Comparison of ENCODE assay signal across 8 mouse cellular contexts in the genomic region with DNA sequence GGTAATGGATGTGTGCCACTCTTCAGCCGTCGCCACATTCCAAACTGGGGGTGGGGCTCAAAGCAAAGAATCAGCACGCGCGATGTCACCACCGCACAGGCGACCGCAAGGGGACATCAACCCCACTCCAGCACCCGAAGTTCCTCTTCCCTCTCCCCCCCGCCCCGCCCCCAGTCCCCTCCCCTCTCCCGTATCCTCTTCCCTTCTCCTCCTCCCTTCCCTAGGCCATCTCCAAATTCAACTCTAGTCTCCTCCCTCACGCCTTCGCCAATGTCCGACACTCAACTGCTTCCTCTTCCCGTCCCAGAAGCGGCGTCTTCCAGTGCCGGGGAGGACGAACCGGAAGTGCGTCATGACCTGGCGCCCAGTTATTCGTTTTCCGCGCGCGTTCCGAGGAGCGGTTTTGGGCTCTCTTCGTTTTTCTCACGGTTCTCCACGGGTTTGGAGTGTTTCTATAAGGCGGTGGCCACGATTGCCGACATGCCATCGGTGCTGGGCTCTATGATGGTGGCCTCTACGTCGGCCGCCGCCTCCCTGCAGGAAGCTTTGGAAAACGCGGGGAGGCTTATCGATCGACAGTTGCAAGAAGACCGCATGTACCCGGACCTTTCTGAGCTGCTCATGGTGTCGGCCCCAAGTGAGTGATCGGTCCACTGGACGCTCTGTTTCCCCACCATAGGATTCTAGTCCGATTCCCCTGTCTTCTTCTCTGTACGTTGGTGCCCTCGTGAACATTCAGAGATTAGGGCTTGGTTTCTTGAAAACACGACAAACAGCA. TPM values are rescaled to one million over a fixed set of nuclear protein-coding genes. Genes with fewer than 3 reads are reported as not detected.
DNase-seq lines count a peak whose midpoint lies in the region; ATAC-seq and TF ChIP-seq lines count a peak whose summit lies in the region.

A gene (plus strand): TSS at position 308 of the 778 bp plus-strand sequence.

- no peak for TF ChIP-seq CTCF in lung, adult 2 months (IDR thresholded peaks at IDR 0.05; ENCODE audit: insufficient read depth, low read length)

- no peaks in the 10 kb centered on the region for H3K27me3 ChIP-seq in forebrain, embryonic 15.5 days

- DNase-seq in ES-E14 (ENCODE audit: low read depth, low spot score), result peak; percentile 94
- peak; percentile 92 for DNase-seq in cerebellum, adult 11-12 months
- DNase-seq in heart, postnatal 25 days (ENCODE audit: low spot score), result peak; percentile 83
- peak; percentile 92 to 95 for DNase-seq in layer of hippocampus, adult 18-20 months (ENCODE audit: low spot score in 2 of 2)
- DNase-seq in lung, adult 2 months, result peak; percentile 92
- peak; percentile 72 to 77 for DNase-seq in thymus, adult 18-20 months

- H3K27ac ChIP-seq in ES-E14 (ENCODE audit: insufficient read depth, low read depth, low read length, poor library complexity, severe bottlenecking), result peak within 1 kb of the TSS; percentile 82
- H3K27ac ChIP-seq in forebrain, embryonic 15.5 days (replicated peaks), result peak within 1 kb of the TSS; percentile 83

- H3K4me3 ChIP-seq in ES-E14 (ENCODE audit: insufficient read depth in 1 of 2, low read depth in 1 of 2, low read length in 2 of 2, poor library complexity in 1 of 2, severe bottlenecking in 1 of 2), result peak within 1 kb of the TSS; percentile 99
- peak within 1 kb of the TSS; percentile 93 for H3K4me3 ChIP-seq in forebrain, embryonic 15.5 days
- H3K4me3 ChIP-seq in lung, adult 2 months (replicated peaks; ENCODE audit: extremely low read depth, low read depth, low read length), result peak within 1 kb of the TSS; percentile 85

- peak; percentile 98 for ATAC-seq in forebrain, embryonic 15.5 days (replicated peaks)
- ATAC-seq in neutrophil, adult 5-6 weeks (ENCODE audit: extremely low read depth, insufficient number of reproducible peaks, low FRiP score, poor library complexity, severe bottlenecking), result peak; percentile 98

- no peaks in the 10 kb centered on the region for H3K9me3 ChIP-seq in ES-E14 (ENCODE audit: control insufficient read depth, insufficient read depth, low read depth, low read length)
- no peaks in the 10 kb centered on the region for H3K9me3 ChIP-seq in forebrain, embryonic 15.5 days

- in situ Hi-C loops in ES-E14 (cut with MboI; ENCODE audit: low sequenced_read_pairs in 2 of 2, unreplicated experiment in 2 of 2), result loop anchor here in 1 of 2 experiments (25.0 kb wide), 1 partner anchor 922 kb away; no protein-coding TSS in a partner anchor

- intact Hi-C loops in heart, postnatal 25 days (cut with DNase I), result loop anchor here (1.0 to 10.0 kb wide), 2 partner anchors 10 to 336 kb away; a partner anchor contains a TSS

- peak; percentile 61; the same call in 1 of the 2 replicates for TF ChIP-seq POLR2A in lung, adult 2 months (IDR thresholded peaks at IDR 0.05; ENCODE audit: borderline replicate concordance, extremely low read depth, low read depth, low read length)

- peak within 1 kb of the TSS; percentile 98 for H3K9ac ChIP-seq in ES-E14 (ENCODE audit: insufficient read depth, low read depth, low read length, poor library complexity, severe bottlenecking)
- H3K9ac ChIP-seq in forebrain, embryonic 15.5 days (replicated peaks), result peak within 1 kb of the TSS; percentile 82

- no peaks in the 10 kb centered on the region; a peak in 1 of 4 replicates for H3K4me1 ChIP-seq in ES-E14 (ENCODE audit: control insufficient read depth in 2 of 2, insufficient read depth in 2 of 2, low read length in 2 of 2, poor library complexity in 1 of 2)
- peaks cover 25% of the 10 kb centered on the region for H3K4me1 ChIP-seq in forebrain, embryonic 15.5 days
- H3K4me1 ChIP-seq in lung, adult 2 months (ENCODE audit: control insufficient read depth, insufficient read depth, low read length), result no peaks in the 10 kb centered on the region; the same call in 1 of the 2 replicates

- WGBS in forebrain, embryonic 15.5 days, result under 1% methylated on average over 53 of the region's 54 CpGs
- under 1% methylated on average over 52 of the region's 54 CpGs for WGBS in lung, adult 2 months

- H3K36me3 ChIP-seq in ES-E14 (ENCODE audit: control insufficient read depth, insufficient read depth, low read length, poor library complexity, severe bottlenecking), result peaks cover 11% of the 10 kb centered on the region
- H3K36me3 ChIP-seq in forebrain, embryonic 15.5 days, result peaks cover 19% of the 10 kb centered on the region

- peak within 1 kb of the TSS; percentile 79 for H3K4me2 ChIP-seq in forebrain, embryonic 15.5 days (replicated peaks)

TF ChIP-seq in ES-E14, 5 proteins besides CTCF, POLR2A, EP300 and RAD21:
- peak; percentile 78; the same call in 1 of the 2 replicates for TF ChIP-seq HCFC1 (IDR thresholded peaks at IDR 0.05; ENCODE audit: borderline replicate concordance, insufficient read depth, low read length)
- TF ChIP-seq ZC3H11A (IDR thresholded peaks at IDR 0.05; ENCODE audit: borderline replicate concordance, low read depth, low read length), result no peak

RNA-seq across cellular contexts. Expression of the gene that starts here (rescaled TPM):
- total RNA-seq in ES-E14 (2012; rRNA removed), result 133 and 156 TPM in 2 replicates
- polyA plus RNA-seq in forebrain, embryonic 15.5 days (2015; fragmentation: Nextera tagmentation; extraction: Ambion mirVana), result 12.1 and 14.4 TPM in 2 replicates
- total RNA-seq in heart, postnatal 25 days (2021), result 10 to 100 TPM in 1 of 2 experiments, 1 to 10 TPM in 1; 8.9 to 10.1 TPM
- 10 to 100 TPM; 17.1 to 17.5 TPM for total RNA-seq in layer of hippocampus, adult 18-20 months (2021)
- polyA plus RNA-seq in lung, adult 2 months (2012; rRNA removed), result 4.7 and 7.6 TPM in 2 replicates
- total RNA-seq in neutrophil, adult 5-6 weeks (2017), result 30.0 and 31.8 TPM in 2 replicates

Comparison
In these comparisons a context has a peak if more than half of its experiments do, and no peak if none do; other contexts are left out.
1. Peak in every context shown above with its lines: DNase-seq, ATAC-seq, H3K4me3 ChIP-seq and H3K27ac ChIP-seq.